Mouse (Mus musculus) lung, adult 2 months (tissue): Measurements from ENCODE around the gene Pip4k2c.

Experiments
- CTCF ChIP-seq: fragments of 200-500 bp; IDR thresholded peaks from 2 replicates; pipeline ENCODE4 v1.5.1; 2011; ENCODE audit warnings: mild to moderate bottlenecking, low read length, control low read depth; ENCODE audit not compliant: insufficient read depth
- POLR2A ChIP-seq: fragments of 200-500 bp; IDR thresholded peaks from 2 replicates; pipeline ENCODE4 v1.6.1; 2011; ENCODE audit warnings: low read depth, mild to moderate bottlenecking, control low read depth, low read length, borderline replicate concordance; ENCODE audit errors: extremely low read depth

GRCm38 (mm10) chr10:127189116-127189650 is 22.2 kb downstream of the Pip4k2c start:
- TF ChIP-seq POLR2A (0 out of 2 replicates have a peak, but pooled peaks have one; percentile 11), CTCF (no peak)
